Comparison of ENCODE assay signal across 12 mouse cellular contexts in genomic region chr2:53501657-53502274, GRCm38 (mm10).
DNase-seq lines count a peak whose midpoint lies in the region; ATAC-seq and TF ChIP-seq lines count a peak whose summit lies in the region.
"Had no signal": no experiment of that assay in that cellular context is flagged by ENCODE, and none has a peak within 500 bp of the region (broad histone marks: within the 10 kb centered on the region; RNA-seq: fewer than 3 reads in every experiment).

No protein-coding gene starts in this region.

- TF ChIP-seq CTCF in brain, embryonic 14.5 days (IDR thresholded peaks at IDR 0.05; ENCODE audit: borderline replicate concordance, extremely low read depth, insufficient read depth, insufficient read length) = no peak
- no peak for TF ChIP-seq CTCF in gastrocnemius, adult 2 months (IDR thresholded peaks at IDR 0.05)

- WGBS in hindbrain, embryonic 14.5 days = 17% methylated on average over 14 of the region's 14 CpGs
- 30% methylated on average over 14 of the region's 14 CpGs for WGBS in midbrain, embryonic 14.5 days
- 45% methylated on average over 14 of the region's 14 CpGs for WGBS in intestine, embryonic 16.5 days

- H3K4me2 ChIP-seq in hindbrain, embryonic 14.5 days (replicated peaks) = peak overlapping the region; percentile 51
- peak overlapping the region; percentile 48 for H3K4me2 ChIP-seq in midbrain, embryonic 14.5 days (ENCODE audit: low read length)
- H3K4me2 ChIP-seq in intestine, embryonic 16.5 days (ENCODE audit: low read depth, low read length) = no peak overlapping the region
- H3K4me2 ChIP-seq: embryonic facial prominence, embryonic 15.5 days; kidney, embryonic 15.5 days had no signal

- peak; percentile 93 for ATAC-seq in hindbrain, embryonic 14.5 days (ENCODE audit: low FRiP score)
- peak; percentile 50; the same call in 1 of the 2 replicates for ATAC-seq in midbrain, embryonic 14.5 days (ENCODE audit: low FRiP score, low TSS enrichment)
- ATAC-seq in intestine, embryonic 16.5 days = no peak

- peaks cover 4% of the 10 kb centered on the region; the same call in 1 of the 2 replicates for H3K4me1 ChIP-seq in hindbrain, embryonic 14.5 days (replicated peaks; ENCODE audit: control insufficient read depth, insufficient read depth, low read length)
- H3K4me1 ChIP-seq in midbrain, embryonic 14.5 days (ENCODE audit: control insufficient read depth, insufficient read depth, low read length) = peaks cover 2% of the 10 kb centered on the region; the same call in 1 of the 2 replicates
- H3K4me1 ChIP-seq in intestine, embryonic 16.5 days (ENCODE audit: control insufficient read depth, insufficient read depth, low read length) = no peaks in the 10 kb centered on the region
- H3K4me1 ChIP-seq: embryonic facial prominence, embryonic 15.5 days; kidney, embryonic 15.5 days had no signal

- peak overlapping the region; percentile 69 for H3K27ac ChIP-seq in hindbrain, embryonic 14.5 days
- peak overlapping the region; percentile 66 for H3K27ac ChIP-seq in midbrain, embryonic 14.5 days (replicated peaks; ENCODE audit: low read depth, low read length)
- H3K27ac ChIP-seq in gastrocnemius, adult 2 months = no peak overlapping the region
- no peak overlapping the region for H3K27ac ChIP-seq in intestine, embryonic 16.5 days (ENCODE audit: low read length)
- H3K27ac ChIP-seq: embryonic facial prominence, embryonic 15.5 days; kidney, embryonic 15.5 days had no signal

- no peaks in the 10 kb centered on the region for H3K9me3 ChIP-seq in hindbrain, embryonic 14.5 days (ENCODE audit: control insufficient read depth, low read length)
- H3K9me3 ChIP-seq in midbrain, embryonic 14.5 days (ENCODE audit: control insufficient read depth, low read length) = no peaks in the 10 kb centered on the region
- no peaks in the 10 kb centered on the region for H3K9me3 ChIP-seq in intestine, embryonic 16.5 days (ENCODE audit: control insufficient read depth, low read length)
- H3K9me3 ChIP-seq: embryonic facial prominence, embryonic 15.5 days; kidney, embryonic 15.5 days had no signal

- peak overlapping the region; percentile 45; the same call in 1 of the 2 replicates for H3K9ac ChIP-seq in hindbrain, embryonic 14.5 days
- peak overlapping the region; percentile 37; the same call in 1 of the 2 replicates for H3K9ac ChIP-seq in midbrain, embryonic 14.5 days (replicated peaks; ENCODE audit: low read length)
- no peak overlapping the region for H3K9ac ChIP-seq in intestine, embryonic 16.5 days (ENCODE audit: low read depth, low read length)
- H3K9ac ChIP-seq: embryonic facial prominence, embryonic 15.5 days; kidney, embryonic 15.5 days had no signal

- intact Hi-C loops in gastrocnemius, adult 2 months (cut with DNase I) = no loop called here

- peak overlapping the region; percentile 20; the same call in 1 of the 2 replicates for H3K4me3 ChIP-seq in hindbrain, embryonic 14.5 days (replicated peaks; ENCODE audit: low read length)
- 0 out of 2 replicates have a peak overlapping the region, but pooled peaks have one; percentile 13 for H3K4me3 ChIP-seq in midbrain, embryonic 14.5 days (replicated peaks; ENCODE audit: low read depth, low read length)
- H3K4me3 ChIP-seq in gastrocnemius, adult 2 months = no peak overlapping the region
- H3K4me3 ChIP-seq in intestine, embryonic 16.5 days (ENCODE audit: low read length) = no peak overlapping the region
- H3K4me3 ChIP-seq: embryonic facial prominence, embryonic 15.5 days; kidney, embryonic 15.5 days had no signal

- TF ChIP-seq POLR2A in brain, embryonic 14.5 days (IDR thresholded peaks at IDR 0.05; ENCODE audit: borderline replicate concordance, extremely low read depth, insufficient read depth, insufficient read length, poor library complexity, severe bottlenecking) = no peak

- H3K36me3 ChIP-seq in hindbrain, embryonic 14.5 days (replicated peaks; ENCODE audit: control insufficient read depth, insufficient read depth) = no peaks in the 10 kb centered on the region
- no peaks in the 10 kb centered on the region for H3K36me3 ChIP-seq in midbrain, embryonic 14.5 days (ENCODE audit: control insufficient read depth, insufficient read depth, low read length)
- H3K36me3 ChIP-seq in intestine, embryonic 16.5 days (ENCODE audit: control insufficient read depth, insufficient read depth, low read length) = no peaks in the 10 kb centered on the region
- H3K36me3 ChIP-seq: embryonic facial prominence, embryonic 15.5 days; G1E; kidney, embryonic 15.5 days had no signal

- peak; percentile 81 for DNase-seq in brain, embryonic 14.5 days (ENCODE audit: low read depth)
- DNase-seq in embryo, embryonic 11.5 days (ENCODE audit: low read depth, low spot score) = peak; percentile 14
- peak; percentile 62 for DNase-seq in hindbrain, embryonic 14.5 days (ENCODE audit: low spot score)
- peak; percentile 59 for DNase-seq in midbrain, embryonic 14.5 days
- no peak for DNase-seq in thymus, postnatal 0 days (ENCODE audit: low spot score)
- no peak for DNase-seq in gastrocnemius, adult 2 months
- DNase-seq: adrenal gland, postnatal 36 days; thymus, postnatal 25 days had no signal

- H3K27me3 ChIP-seq in hindbrain, embryonic 14.5 days (ENCODE audit: control insufficient read depth, insufficient read depth, low read length) = no peaks in the 10 kb centered on the region
- no peaks in the 10 kb centered on the region for H3K27me3 ChIP-seq in midbrain, embryonic 14.5 days (ENCODE audit: control insufficient read depth, insufficient read depth, low read length)
- H3K27me3 ChIP-seq in intestine, embryonic 16.5 days (replicated peaks; ENCODE audit: control insufficient read depth, insufficient read depth, low read length) = no peaks in the 10 kb centered on the region
- H3K27me3 ChIP-seq: embryonic facial prominence, embryonic 15.5 days; kidney, embryonic 15.5 days had no signal

Comparison
In these comparisons a context has a peak if more than half of its experiments do, and no peak if none do; other contexts are left out.
1. DNase-seq: peak in brain, embryonic 14.5 days (single experiment), embryo, embryonic 11.5 days (single experiment), hindbrain, embryonic 14.5 days (single experiment) and midbrain, embryonic 14.5 days (single experiment); none in thymus, postnatal 0 days (single experiment) and gastrocnemius, adult 2 months (single experiment).
2. H3K27ac ChIP-seq: peak in hindbrain, embryonic 14.5 days (single experiment) and midbrain, embryonic 14.5 days (single experiment); none in gastrocnemius, adult 2 months (single experiment) and intestine, embryonic 16.5 days (single experiment).
3. H3K4me3 ChIP-seq: peak in hindbrain, embryonic 14.5 days (single experiment) and midbrain, embryonic 14.5 days (single experiment); none in gastrocnemius, adult 2 months (single experiment) and intestine, embryonic 16.5 days (single experiment).